Mouse (Mus musculus) subcutaneous adipose tissue, adult 2 months (tissue): ENCODE data around the gene Cela3a. TPM values are rescaled to one million over a fixed set of nuclear protein-coding genes. Genes with fewer than 3 reads are reported as not detected.

Experiments
- polyA plus RNA-seq: library from polyadenylated mRNA; depleted of rRNA; stranded (reverse); fragments of >200 nt; gene quantifications from 2 replicates; pipeline ENCODE4 v1.2.3, GENCODE M21; 2012; ENCODE audit warnings: low replicate concordance; rRNA removed

The Cela3a gene
- polyA plus RNA-seq: not detected in 2 replicates

GRCm38 (mm10) chr4:137409691-137410090, at the start of gene Cela3a:
Gene Cela3a, minus strand, starts transcription at chr4:137409791.

DNA sequence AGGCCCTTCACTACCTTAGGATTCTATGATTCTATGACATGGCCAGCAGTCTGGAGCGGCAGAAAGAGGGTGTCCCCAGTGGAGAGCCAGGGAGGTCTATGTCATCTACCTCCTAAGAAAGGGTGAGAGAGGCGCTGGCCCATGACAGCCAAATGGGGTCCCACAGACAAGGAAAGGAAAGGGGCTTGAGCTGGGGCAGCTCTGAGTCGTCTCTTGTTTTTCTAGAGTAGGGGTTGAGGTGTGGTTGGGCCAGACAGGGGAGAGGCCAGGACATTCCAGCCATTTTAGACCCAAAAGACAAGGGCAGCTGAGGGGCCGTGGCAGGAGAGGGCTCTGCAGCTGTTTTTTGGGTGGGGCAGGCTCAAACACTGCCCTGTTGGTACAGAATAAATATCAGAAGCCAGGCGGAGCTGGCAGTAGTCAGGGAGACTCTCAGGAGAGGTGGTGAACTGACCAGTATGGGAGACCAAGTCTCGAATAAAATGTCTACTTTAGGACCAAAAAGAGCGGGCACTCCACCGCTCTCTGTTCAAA, 43.7 kb upstream of the Cela3a start, which contains the start of gene 1700013G24Rik:
1700013G24Rik (plus strand) TSS at position 51 of the 534 bp plus-strand sequence.

DNA sequence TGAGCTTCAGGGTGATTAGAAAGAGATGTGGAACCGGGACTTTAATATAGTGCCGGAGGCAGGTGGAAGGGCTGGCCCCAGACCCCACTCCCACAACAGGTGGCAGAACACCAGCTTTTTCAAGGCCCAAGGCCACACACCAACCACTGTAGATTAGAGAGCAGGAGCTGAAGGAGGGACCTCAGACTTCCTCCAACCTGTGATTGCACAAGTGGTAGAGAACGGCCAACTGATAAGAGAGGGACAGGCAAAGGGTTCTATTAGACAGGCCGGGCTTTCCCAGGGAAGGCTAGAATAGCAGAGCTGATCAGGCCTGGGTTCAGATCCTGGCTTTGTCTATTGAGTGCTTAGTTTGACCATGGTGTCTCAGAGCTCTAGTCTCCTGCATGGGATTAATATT, 20.9 kb upstream of the Cela3a start, which contains the start of gene Cela3b:
Cela3b (minus strand) TSS at position 39 of the 400 bp plus-strand sequence.

DNA sequence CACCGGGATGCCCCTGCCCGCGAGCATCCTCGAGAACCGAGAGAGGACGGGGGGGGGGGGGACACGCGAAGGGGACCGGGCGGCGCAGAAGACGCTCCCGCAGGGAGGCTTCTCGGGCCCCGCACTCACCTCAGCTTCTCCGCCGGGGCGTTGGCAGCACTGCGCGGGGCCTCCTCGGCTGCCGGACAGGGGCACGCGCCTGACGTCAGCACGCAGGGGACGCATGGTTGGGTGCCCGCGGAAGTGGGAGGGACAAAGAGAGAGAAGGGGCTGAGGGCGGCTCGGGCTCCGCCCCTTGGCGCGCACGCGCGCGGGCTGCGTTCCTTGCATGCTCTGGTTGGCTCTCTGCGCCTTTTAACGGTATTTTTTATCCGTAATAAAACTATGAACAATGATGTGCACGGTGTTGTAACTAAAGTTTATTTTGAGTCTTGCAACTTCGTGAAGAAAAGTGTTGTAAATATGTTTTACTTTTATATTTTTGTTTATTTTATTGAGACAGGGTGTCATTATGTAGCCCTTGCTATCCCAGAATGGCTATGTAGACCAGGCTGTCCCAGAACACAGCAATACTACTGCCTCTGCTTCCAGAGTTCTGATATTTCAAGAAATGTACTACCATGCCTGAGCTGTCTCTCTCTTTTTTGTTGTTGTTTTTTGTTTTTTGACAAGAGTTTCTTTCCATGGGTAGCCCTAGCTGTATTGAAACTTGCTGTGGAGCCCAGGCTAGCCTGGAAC, 51.9 kb downstream of the Cela3a start, which contains the start of gene Cdc42:
Cdc42 (minus strand) TSS at position 204 of the 738 bp plus-strand sequence.

Other genes starting within 250 kb of the Cela3a start
- gene Wnt4, start 132.3 kb downstream of the Cela3a start, polyA plus RNA-seq: 0.34 and 13.3 TPM in 2 replicates
- 156 and 175 TPM in 2 replicates for gene Cdc42, start 52.1 kb downstream of the Cela3a start, polyA plus RNA-seq
- gene Cela3b, start 20.7 kb upstream of the Cela3a start, polyA plus RNA-seq: 0.57 and 0.77 TPM in 2 replicates
- gene 1700013G24Rik, start 43.5 kb upstream of the Cela3a start, polyA plus RNA-seq: not detected in 2 replicates
- gene Hspg2, start 59.0 kb upstream of the Cela3a start, polyA plus RNA-seq: 117 and 143 TPM in 2 replicates
- gene Ldlrad2, start 164.8 kb upstream of the Cela3a start, polyA plus RNA-seq: not detected in 2 replicates
- gene Usp48, start 184.0 kb upstream of the Cela3a start, polyA plus RNA-seq: 59.3 and 88.8 TPM in 2 replicates